Mouse (Mus musculus) lung, embryonic 16.5 days (tissue): ENCODE measurements around the gene Mxi1. TPM values are rescaled to one million over a fixed set of nuclear protein-coding genes. Genes with fewer than 3 reads are reported as not detected.

Source experiments
- ATAC-seq: fragments of 200-750 bp; cut with Nextera tagmentation; 2 replicates; pipeline ENCODE4 v1.8.0; 2017; ENCODE audit warnings: low read depth, mild to moderate bottlenecking, moderate library complexity
- H3K27ac ChIP-seq: fragments of 300-500 bp; sonication (generic); 2 replicates; pipeline ENCODE4 v1.5.1; 2014; ENCODE audit warnings: mild to moderate bottlenecking, control low read depth, low read length
- H3K27me3 ChIP-seq: fragments of 300-500 bp; sonication (generic); 2 replicates; pipeline ENCODE4 v1.6.1; 2014; ENCODE audit warnings: low read depth, low read length, mixed read lengths; ENCODE audit not compliant: control insufficient read depth, insufficient read depth
- H3K36me3 ChIP-seq: fragments of 300-500 bp; sonication (generic); 2 replicates; pipeline ENCODE4 v1.6.1; 2014; ENCODE audit warnings: low read length; ENCODE audit not compliant: control insufficient read depth, insufficient read depth
- H3K4me1 ChIP-seq: fragments of 300-500 bp; sonication (generic); replicated peaks from 2 replicates; pipeline ENCODE4 v1.6.1; 2014; ENCODE audit warnings: low read length, mixed read lengths; ENCODE audit not compliant: control insufficient read depth, insufficient read depth
- H3K4me2 ChIP-seq: fragments of 300-500 bp; sonication (generic); 2 replicates; pipeline ENCODE4 v1.6.1; 2014; ENCODE audit warnings: low read depth, low read length, control low read depth
- H3K4me3 ChIP-seq: fragments of 300-500 bp; sonication (generic); 2 replicates; pipeline ENCODE4 v1.5.1; 2014; ENCODE audit warnings: mild to moderate bottlenecking, low read length, control low read depth
- H3K9ac ChIP-seq: fragments of 300-500 bp; sonication (generic); 2 replicates; pipeline ENCODE4 v1.6.1; 2014; ENCODE audit warnings: low read length, control low read depth
- H3K9me3 ChIP-seq: fragments of 300-500 bp; sonication (generic); 2 replicates; pipeline ENCODE4 v1.6.1; 2016; ENCODE audit warnings: low read length; ENCODE audit not compliant: control insufficient read depth
- WGBS: fragments of 180-500 bp; shearing (Covaris S2); extraction: QIAGEN DNeasy Blood & Tissue Kit; methylation state at CpG from one replicate; pipeline ENCODE4 v1.1.7; 2014; 5-methylcytosine and 5-hydroxymethylcytosine counted together
- polyA plus RNA-seq: library from polyadenylated mRNA; unstranded; fragments of >200 nt; fragmentation: Nextera tagmentation; extraction: Ambion mirVana; gene quantifications from 2 replicates; pipeline ENCODE4 v1.2.1, GENCODE M21; 2015

Gene Mxi1
- polyA plus RNA-seq, 1 experiment from 2014 or later: 22.6 TPM

DNA sequence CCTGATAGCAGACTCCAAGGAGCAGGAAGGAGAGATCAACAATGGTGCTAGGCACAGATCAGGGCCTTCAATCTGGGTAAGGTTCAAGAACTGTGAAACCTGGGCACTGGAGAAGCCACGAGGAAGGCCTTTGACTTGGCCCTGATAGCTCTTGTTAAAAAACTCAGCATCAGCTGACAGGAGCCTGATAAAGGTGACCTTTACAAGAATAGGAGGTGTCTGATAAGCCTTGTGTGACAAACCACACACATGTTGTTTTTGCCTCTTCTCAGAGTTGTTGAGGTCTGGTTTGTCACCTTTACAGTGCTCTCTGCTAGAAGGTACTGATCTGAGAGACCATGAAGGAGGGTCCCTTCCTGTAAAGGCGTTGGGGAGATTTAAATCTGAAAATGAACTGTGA lies 97.0 kb downstream of the Mxi1 start:
- no peak for ATAC-seq
- H3K4me3 ChIP-seq: no peak overlapping the region
- H3K36me3 ChIP-seq: no peaks in the 10 kb centered on the region
- WGBS: 63% methylated on average over 2 of the region's 2 CpGs
- peaks cover 3% of the 10 kb centered on the region for H3K4me1 ChIP-seq
- H3K4me2 ChIP-seq: no peak overlapping the region
- H3K9ac ChIP-seq: no peak overlapping the region
- H3K9me3 ChIP-seq: no peaks in the 10 kb centered on the region; the same call in 1 of the 2 replicates
- no peaks in the 10 kb centered on the region for H3K27me3 ChIP-seq
- no peak overlapping the region for H3K27ac ChIP-seq

- H3K4me2 ChIP-seq: no peak overlapping the region
- H3K36me3 ChIP-seq: no peaks in the 10 kb centered on the region
- H3K4me1 ChIP-seq: peaks cover 3% of the 10 kb centered on the region
- H3K27me3 ChIP-seq: no peaks in the 10 kb centered on the region
- H3K9me3 ChIP-seq: no peaks in the 10 kb centered on the region; the same call in 1 of the 2 replicates
- WGBS: 60% methylated on average over 8 of the region's 8 CpGs
- no peak overlapping the region for H3K9ac ChIP-seq
- H3K27ac ChIP-seq: no peak overlapping the region
- ATAC-seq: 0 out of 2 replicates have a peak, but pooled peaks have one; percentile 26
- no peak overlapping the region for H3K4me3 ChIP-seq
Measured at GRCm38 (mm10) chr19:53408398-53408797, 98.1 kb downstream of the Mxi1 start.

DNA sequence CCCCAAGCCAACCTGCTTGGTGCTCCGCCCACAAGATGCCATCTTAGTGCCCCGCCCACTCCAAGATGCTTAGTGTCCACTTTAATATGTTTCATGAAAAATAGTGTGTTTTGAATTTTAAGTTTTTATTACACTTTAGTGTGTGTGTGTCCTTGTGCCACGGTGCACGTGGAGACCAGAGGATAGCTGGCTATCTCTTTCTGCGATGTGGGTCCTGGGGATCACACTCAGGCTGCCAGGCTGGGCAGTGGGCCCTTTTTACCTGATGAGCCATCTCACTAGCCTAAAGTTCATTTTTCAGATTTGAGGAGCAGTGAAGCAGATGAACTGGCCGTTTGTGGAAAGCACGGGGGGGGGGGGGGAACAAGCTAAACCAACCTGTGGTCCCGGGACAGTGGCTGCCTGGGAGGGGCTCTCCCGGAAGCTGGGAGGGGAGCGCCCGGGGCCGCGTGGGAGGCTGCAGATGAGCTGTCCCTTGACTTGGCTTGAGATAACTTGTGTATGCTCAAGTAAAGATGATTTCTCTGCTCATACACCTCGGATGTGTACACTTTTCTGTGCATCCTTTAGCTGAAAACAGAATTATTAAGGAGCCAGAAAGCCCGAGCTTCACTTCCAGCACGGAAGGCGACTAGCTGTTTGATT lies 99.5 kb downstream of the Mxi1 start:
- H3K4me2 ChIP-seq: no peak overlapping the region
- H3K36me3 ChIP-seq: no peaks in the 10 kb centered on the region
- H3K9ac ChIP-seq: peak overlapping the region; percentile 12; the same call in 1 of the 2 replicates
- ATAC-seq: no peak
- no peaks in the 10 kb centered on the region; the same call in 1 of the 2 replicates for H3K9me3 ChIP-seq
- no peak overlapping the region for H3K4me3 ChIP-seq
- peaks cover 3% of the 10 kb centered on the region for H3K4me1 ChIP-seq
- WGBS: 45% methylated on average over 17 of the region's 17 CpGs
- no peak overlapping the region for H3K27ac ChIP-seq
- H3K27me3 ChIP-seq: no peaks in the 10 kb centered on the region

DNA sequence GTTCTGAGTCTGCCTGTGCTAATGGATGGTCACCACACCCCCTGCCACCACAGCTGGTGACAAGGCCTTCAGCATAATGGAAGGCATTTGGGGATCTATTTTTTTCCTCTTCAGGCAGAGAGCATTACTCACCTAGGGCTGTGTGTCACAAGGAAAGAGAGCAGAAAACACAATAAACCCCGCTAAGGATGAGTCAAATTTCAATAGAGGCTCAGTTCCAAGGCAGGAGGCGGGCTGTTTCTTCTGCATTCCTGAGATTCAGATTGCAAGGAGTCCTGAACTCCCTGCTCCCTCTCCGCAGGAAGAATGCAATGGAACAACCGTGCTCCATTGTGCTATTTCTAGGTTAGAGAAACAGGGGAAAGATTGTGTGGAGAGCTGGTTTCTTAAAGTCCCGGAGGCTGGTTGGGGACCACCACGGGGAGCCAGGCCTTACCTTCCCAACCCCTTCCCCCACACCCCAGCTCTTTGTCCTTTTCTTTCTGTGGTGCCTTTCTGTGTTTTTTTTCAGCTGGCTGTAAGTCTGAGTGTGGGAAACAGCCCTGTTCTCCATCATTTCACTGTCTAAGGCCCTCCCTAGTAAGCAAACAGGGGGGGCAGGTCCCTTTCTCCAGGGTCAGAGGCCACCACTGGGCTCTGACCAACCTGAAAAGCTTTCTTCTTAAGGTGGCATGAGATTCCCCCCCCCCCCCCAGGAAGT lies 102.0 kb downstream of the Mxi1 start:
- H3K4me2 ChIP-seq: no peak overlapping the region
- WGBS: 16% methylated on average over 6 of the region's 6 CpGs
- no peak overlapping the region for H3K4me3 ChIP-seq
- no peak overlapping the region for H3K27ac ChIP-seq
- no peaks in the 10 kb centered on the region for H3K9me3 ChIP-seq
- H3K4me1 ChIP-seq: peaks cover 3% of the 10 kb centered on the region
- H3K27me3 ChIP-seq: no peaks in the 10 kb centered on the region
- H3K9ac ChIP-seq: no peak overlapping the region
- ATAC-seq: 0 out of 2 replicates have a peak, but pooled peaks have one; percentile 23
- no peaks in the 10 kb centered on the region for H3K36me3 ChIP-seq

DNA sequence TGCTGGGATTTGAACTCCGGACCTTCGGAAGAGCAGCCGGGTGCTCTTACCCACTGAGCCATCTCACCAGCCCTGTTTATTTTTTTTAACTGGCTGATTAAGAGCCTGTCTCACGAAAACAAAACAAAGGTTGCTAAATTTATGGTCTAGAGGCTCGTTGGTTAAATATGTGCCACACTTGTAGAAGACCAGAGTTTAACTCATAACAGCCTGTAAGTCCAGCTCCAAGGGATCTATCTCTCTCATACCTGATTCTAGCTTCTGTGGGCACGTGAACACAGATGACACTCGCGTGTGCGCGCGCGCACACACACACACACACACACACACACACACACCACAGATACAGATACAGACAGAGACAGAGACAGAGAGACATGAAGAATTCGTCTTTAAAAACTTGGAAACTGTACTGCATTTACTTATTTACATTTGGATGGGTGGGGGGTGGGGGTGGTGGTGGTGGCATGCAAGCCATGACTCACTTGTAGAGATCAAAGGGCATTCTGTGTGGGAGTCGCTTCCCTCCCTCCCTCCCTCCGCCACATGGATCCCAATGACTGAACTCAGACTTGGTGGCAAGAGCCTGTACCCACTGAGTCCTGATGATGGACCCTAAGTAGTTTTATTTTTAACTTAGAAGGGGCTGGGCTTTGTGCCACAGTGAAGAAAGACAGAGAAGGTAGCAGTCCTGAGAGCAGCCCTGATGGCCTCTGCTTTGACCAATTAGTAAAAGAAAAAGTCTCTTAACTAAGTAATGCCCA lies 103.5 kb downstream of the Mxi1 start:
- H3K9me3 ChIP-seq: no peaks in the 10 kb centered on the region
- H3K36me3 ChIP-seq: no peaks in the 10 kb centered on the region
- no peak overlapping the region for H3K4me2 ChIP-seq
- ATAC-seq: no peak
- H3K4me3 ChIP-seq: no peak overlapping the region
- no peak overlapping the region for H3K27ac ChIP-seq
- H3K27me3 ChIP-seq: no peaks in the 10 kb centered on the region
- peaks cover 3% of the 10 kb centered on the region for H3K4me1 ChIP-seq
- H3K9ac ChIP-seq: no peak overlapping the region
- 74% methylated on average over 15 of the region's 15 CpGs for WGBS

GRCm38 (mm10) chr19:53414650-53415049 lies 104.3 kb downstream of the Mxi1 start:
- ATAC-seq: no peak

GRCm38 (mm10) chr19:53415198-53415597 lies 104.9 kb downstream of the Mxi1 start:
- Histone ChIP-seq H3K4me1 (peaks cover 3% of the 10 kb centered on the region), H3K4me3 (no peak overlapping the region), H3K4me2 (no peak overlapping the region), H3K27me3 (no peaks in the 10 kb centered on the region), H3K9ac (no peak overlapping the region), H3K27ac (no peak overlapping the region), H3K9me3 (no peaks in the 10 kb centered on the region), H3K36me3 (no peaks in the 10 kb centered on the region)
- whole genome bisulfite sequencing: 81% methylated on average over 17 of the region's 17 CpGs
- no peak for ATAC-seq

More at GRCm38 (mm10) chr19:53414650-53415049, 104.3 kb downstream of the Mxi1 start:
- Histone ChIP-seq H3K36me3 (no peaks in the 10 kb centered on the region), H3K27me3 (no peaks in the 10 kb centered on the region), H3K4me1 (peaks cover 3% of the 10 kb centered on the region), H3K4me2 (no peak overlapping the region), H3K4me3 (no peak overlapping the region), H3K27ac (no peak overlapping the region), H3K9me3 (no peaks in the 10 kb centered on the region), H3K9ac (no peak overlapping the region)
- WGBS: 64% methylated on average over 11 of the region's 11 CpGs

GRCm38 (mm10) chr19:53419834-53420233 lies 109.5 kb downstream of the Mxi1 start:
- no peak overlapping the region for H3K4me2 ChIP-seq
- H3K27me3 ChIP-seq: no peaks in the 10 kb centered on the region
- 37% methylated on average over 5 of the region's 5 CpGs for WGBS
- H3K9ac ChIP-seq: no peak overlapping the region
- H3K4me1 ChIP-seq: peaks cover 12% of the 10 kb centered on the region; the same call in 1 of the 2 replicates
- H3K4me3 ChIP-seq: no peak overlapping the region
- H3K9me3 ChIP-seq: no peaks in the 10 kb centered on the region
- no peaks in the 10 kb centered on the region for H3K36me3 ChIP-seq
- H3K27ac ChIP-seq: no peak overlapping the region
- no peak; the same call in 1 of the 2 replicates for ATAC-seq
